Mouse (Mus musculus): Measurements from ENCODE around the gene Cmya5. TPM values are rescaled to one million over a fixed set of nuclear protein-coding genes. Genes with fewer than 3 reads are reported as not detected.

The Cmya5 gene
- polyA plus RNA-seq, 1 experiment from 2014 or later = 0.11 TPM

GRCm38 (mm10) chr13:93080859-93081258 lies 63.7 kb downstream of the Cmya5 start:
- WGBS = 91% methylated on average over 2 of the region's 2 CpGs
- Histone ChIP-seq H3K27ac (replicated peaks) (no peak overlapping the region), H3K4me2 (no peak overlapping the region), H3K9ac (no peak overlapping the region), H3K4me3 (no peak overlapping the region), H3K4me1 (replicated peaks) (no peaks in the 10 kb centered on the region), H3K9me3 (peaks cover 8% of the 10 kb centered on the region; the same call in 1 of the 2 replicates), H3K27me3 (no peaks in the 10 kb centered on the region), H3K36me3 (no peaks in the 10 kb centered on the region)
- no peak for ATAC-seq (ENCODE audit: low read depth)

- WGBS = 51% methylated on average over 17 of the region's 17 CpGs
- Histone ChIP-seq H3K9ac (0 out of 2 replicates have a peak overlapping the region, but pooled peaks have one; percentile 47), H3K27ac (replicated peaks) (peak overlapping the region; percentile 55), H3K4me2 (peak overlapping the region; percentile 34), H3K4me3 (no peak overlapping the region), H3K27me3 (no peaks in the 10 kb centered on the region), H3K9me3 (peaks cover 8% of the 10 kb centered on the region; the same call in 1 of the 2 replicates), H3K36me3 (no peaks in the 10 kb centered on the region), H3K4me1 (replicated peaks) (peaks cover 29% of the 10 kb centered on the region)
- ATAC-seq (ENCODE audit: low read depth) = no peak
Measured at GRCm38 (mm10) chr13:93074147-93074641, 70.3 kb downstream of the Cmya5 start.

- Histone ChIP-seq H3K4me3 (no peak overlapping the region), H3K27me3 (no peaks in the 10 kb centered on the region), H3K36me3 (no peaks in the 10 kb centered on the region), H3K4me2 (peak overlapping the region; percentile 46), H3K27ac (replicated peaks) (peak overlapping the region; percentile 80), H3K9ac (no peak overlapping the region), H3K9me3 (peaks cover 8% of the 10 kb centered on the region; the same call in 1 of the 2 replicates), H3K4me1 (replicated peaks) (peaks cover 29% of the 10 kb centered on the region)
- 25% methylated on average over 2 of the region's 2 CpGs for WGBS
- ATAC-seq (ENCODE audit: low read depth) = peak; percentile 64; the same call in 1 of the 2 replicates
Measured at GRCm38 (mm10) chr13:93073595-93073994, 70.9 kb downstream of the Cmya5 start.

GRCm38 (mm10) chr13:93072871-93073411 lies 71.6 kb downstream of the Cmya5 start:
- Histone ChIP-seq H3K4me1 (replicated peaks) (peaks cover 29% of the 10 kb centered on the region), H3K36me3 (no peaks in the 10 kb centered on the region), H3K4me2 (peak overlapping the region; percentile 46), H3K9ac (peak overlapping the region; percentile 52), H3K4me3 (no peak overlapping the region), H3K27me3 (no peaks in the 10 kb centered on the region), H3K27ac (replicated peaks) (peak overlapping the region; percentile 80), H3K9me3 (peaks cover 8% of the 10 kb centered on the region; the same call in 1 of the 2 replicates)
- WGBS = 6% methylated on average over 15 of the region's 15 CpGs
- ATAC-seq (ENCODE audit: low read depth) = peak; percentile 66

GRCm38 (mm10) chr13:93070406-93070805 lies 74.1 kb downstream of the Cmya5 start:
- H3K4me3 ChIP-seq = no peak overlapping the region
- 24% methylated on average over 8 of the region's 8 CpGs for WGBS
- no peak overlapping the region for H3K9ac ChIP-seq
- no peaks in the 10 kb centered on the region for H3K27me3 ChIP-seq
- ATAC-seq (ENCODE audit: low read depth) = no peak
- H3K4me1 ChIP-seq (replicated peaks) = peaks cover 29% of the 10 kb centered on the region
- H3K36me3 ChIP-seq = no peaks in the 10 kb centered on the region
- no peak overlapping the region for H3K4me2 ChIP-seq
- H3K27ac ChIP-seq (replicated peaks) = no peak overlapping the region
- no peaks in the 10 kb centered on the region for H3K9me3 ChIP-seq

- ATAC-seq (ENCODE audit: low read depth) = no peak
- WGBS = 57% methylated on average over 4 of the region's 4 CpGs
- no peak overlapping the region for H3K4me2 ChIP-seq
- H3K27ac ChIP-seq (replicated peaks) = no peak overlapping the region
- no peaks in the 10 kb centered on the region for H3K36me3 ChIP-seq
- no peaks in the 10 kb centered on the region for H3K27me3 ChIP-seq
- no peaks in the 10 kb centered on the region for H3K9me3 ChIP-seq
- H3K4me3 ChIP-seq = no peak overlapping the region
- H3K4me1 ChIP-seq (replicated peaks) = peaks cover 29% of the 10 kb centered on the region
- H3K9ac ChIP-seq = no peak overlapping the region
Measured at GRCm38 (mm10) chr13:93069481-93069880, 75.0 kb downstream of the Cmya5 start.

GRCm38 (mm10) chr13:93068353-93068752 lies 76.2 kb downstream of the Cmya5 start:
- no peaks in the 10 kb centered on the region for H3K9me3 ChIP-seq
- no peak overlapping the region for H3K4me2 ChIP-seq
- no peak for ATAC-seq (ENCODE audit: low read depth)
- H3K9ac ChIP-seq = no peak overlapping the region
- H3K27ac ChIP-seq (replicated peaks) = no peak overlapping the region
- H3K36me3 ChIP-seq = no peaks in the 10 kb centered on the region
- WGBS = 94% methylated on average over 6 of the region's 6 CpGs
- no peaks in the 10 kb centered on the region for H3K27me3 ChIP-seq
- H3K4me3 ChIP-seq = no peak overlapping the region
- H3K4me1 ChIP-seq (replicated peaks) = peaks cover 18% of the 10 kb centered on the region

GRCm38 (mm10) chr13:93062860-93063636 lies 81.5 kb downstream of the Cmya5 start:
- peaks cover 7% of the 10 kb centered on the region for H3K4me1 ChIP-seq (replicated peaks)
- H3K36me3 ChIP-seq = no peaks in the 10 kb centered on the region
- WGBS = 41% methylated on average over 13 of the region's 13 CpGs
- no peaks in the 10 kb centered on the region for H3K27me3 ChIP-seq
- H3K9ac ChIP-seq = no peak overlapping the region
- H3K27ac ChIP-seq (replicated peaks) = no peak overlapping the region
- H3K9me3 ChIP-seq = no peaks in the 10 kb centered on the region
- no peak overlapping the region for H3K4me2 ChIP-seq
- H3K4me3 ChIP-seq = no peak overlapping the region
- peak; percentile 89 for ATAC-seq (ENCODE audit: low read depth)

- no peaks in the 10 kb centered on the region for H3K36me3 ChIP-seq
- H3K9ac ChIP-seq = no peak overlapping the region
- peaks cover 7% of the 10 kb centered on the region for H3K4me1 ChIP-seq (replicated peaks)
- no peak overlapping the region for H3K4me2 ChIP-seq
- ATAC-seq (ENCODE audit: low read depth) = no peak
- 86% methylated on average over 4 of the region's 4 CpGs for WGBS
- H3K27ac ChIP-seq (replicated peaks) = no peak overlapping the region
- H3K9me3 ChIP-seq = no peaks in the 10 kb centered on the region
- H3K27me3 ChIP-seq = no peaks in the 10 kb centered on the region
- no peak overlapping the region for H3K4me3 ChIP-seq
Measured at GRCm38 (mm10) chr13:93061311-93061710, 83.2 kb downstream of the Cmya5 start.

GRCm38 (mm10) chr13:93060437-93060836 lies 84.1 kb downstream of the Cmya5 start:
- Histone ChIP-seq H3K9me3 (no peaks in the 10 kb centered on the region), H3K4me2 (no peak overlapping the region), H3K27me3 (no peaks in the 10 kb centered on the region), H3K27ac (replicated peaks) (no peak overlapping the region), H3K4me1 (replicated peaks) (peaks cover 7% of the 10 kb centered on the region), H3K4me3 (no peak overlapping the region), H3K36me3 (no peaks in the 10 kb centered on the region), H3K9ac (no peak overlapping the region)
- 93% methylated on average over 3 of the region's 3 CpGs for WGBS
- ATAC-seq (ENCODE audit: low read depth) = no peak

- 79% methylated on average over 5 of the region's 5 CpGs for WGBS
- Histone ChIP-seq H3K4me1 (replicated peaks) (peaks cover 7% of the 10 kb centered on the region), H3K36me3 (no peaks in the 10 kb centered on the region), H3K9me3 (no peaks in the 10 kb centered on the region), H3K4me2 (no peak overlapping the region), H3K9ac (no peak overlapping the region), H3K27ac (replicated peaks) (no peak overlapping the region), H3K27me3 (no peaks in the 10 kb centered on the region), H3K4me3 (no peak overlapping the region)
- ATAC-seq (ENCODE audit: low read depth) = no peak
Measured at GRCm38 (mm10) chr13:93058551-93059011, 85.9 kb downstream of the Cmya5 start.

- Histone ChIP-seq H3K27me3 (no peaks in the 10 kb centered on the region), H3K9me3 (no peaks in the 10 kb centered on the region), H3K4me1 (replicated peaks) (peaks cover under 1% of the 10 kb centered on the region; the same call in 1 of the 2 replicates), H3K4me2 (no peak overlapping the region), H3K27ac (replicated peaks) (no peak overlapping the region), H3K4me3 (no peak overlapping the region), H3K9ac (no peak overlapping the region), H3K36me3 (no peaks in the 10 kb centered on the region)
- ATAC-seq (ENCODE audit: low read depth) = no peak
- 75% methylated on average over 7 of the region's 7 CpGs for WGBS
Measured at GRCm38 (mm10) chr13:93057492-93058260, 86.8 kb downstream of the Cmya5 start.

Measured in neural tube, embryonic 13.5 days (tissue).